Mouse (Mus musculus): ENCODE results near the gene Sgca.

- no peak for TF ChIP-seq CTCF (IDR thresholded peaks at IDR 0.05)
- no peak for TF ChIP-seq POLR2A (IDR thresholded peaks at IDR 0.05; ENCODE audit: insufficient read depth, low read depth, low read length)
Observed at GRCm38 (mm10) chr11:95012487-95012886, 36.4 kb upstream of the Sgca start.

Measured in heart, adult 2 months (tissue).